Mouse (Mus musculus): ENCODE measurements around the gene Gm12216.

- TF ChIP-seq CTCF (IDR thresholded peaks at IDR 0.05; ENCODE audit: borderline replicate concordance, insufficient read depth, low read depth, low read length) (peak; percentile 50), POLR2A (IDR thresholded peaks at IDR 0.05; ENCODE audit: borderline replicate concordance, insufficient read depth, low read length) (no peak)
These were observed 122.1 kb downstream of the Gm12216 start for GRCm38 (mm10) chr11:53736771-53737572.

All from cerebellum, adult 2 months (tissue).